22 mouse cellular contexts compared by ENCODE assay signal in genomic region chr9:116064774-116065173, GRCm38 (mm10).
DNase-seq lines count a peak whose midpoint lies in the region; ATAC-seq and TF ChIP-seq lines count a peak whose summit lies in the region.
"Had no signal": no experiment of that assay in that cellular context is flagged by ENCODE, and none has a peak within 500 bp of the region (broad histone marks: within the 10 kb centered on the region; RNA-seq: fewer than 3 reads in every experiment).

No protein-coding gene starts in this region.

- TF ChIP-seq CTCF in testis, adult 2 months (IDR thresholded peaks at IDR 0.05; ENCODE audit: control insufficient read depth, insufficient read depth, insufficient replicate concordance, low read depth, low read length), result no peak

- no peaks in the 10 kb centered on the region for H3K9me3 ChIP-seq in midbrain, embryonic 11.5 days (ENCODE audit: control insufficient read depth, low read length)
- H3K9me3 ChIP-seq in midbrain, embryonic 13.5 days, result no peaks in the 10 kb centered on the region; the same call in 1 of the 2 replicates
- H3K9me3 ChIP-seq: embryonic facial prominence, embryonic 13.5 days; embryonic facial prominence, embryonic 15.5 days; forebrain, embryonic 10.5 days; forebrain, embryonic 12.5 days had no signal

- WGBS in midbrain, embryonic 11.5 days, result 93% methylated on average over 17 of the region's 17 CpGs
- WGBS in midbrain, embryonic 13.5 days, result 91% methylated on average over 17 of the region's 17 CpGs

- no peak overlapping the region for H3K9ac ChIP-seq in midbrain, embryonic 11.5 days (ENCODE audit: low read length)
- H3K9ac ChIP-seq in midbrain, embryonic 13.5 days (replicated peaks), result no peak overlapping the region
- H3K9ac ChIP-seq: embryonic facial prominence, embryonic 13.5 days; embryonic facial prominence, embryonic 15.5 days; forebrain, embryonic 12.5 days had no signal

- no peaks in the 10 kb centered on the region for H3K27me3 ChIP-seq in midbrain, embryonic 11.5 days (ENCODE audit: control insufficient read depth, insufficient read depth, low read length)
- no peaks in the 10 kb centered on the region for H3K27me3 ChIP-seq in midbrain, embryonic 13.5 days
- no peaks in the 10 kb centered on the region for H3K27me3 ChIP-seq in testis, adult 2 months (ENCODE audit: control insufficient read depth, insufficient read depth, low read length)
- H3K27me3 ChIP-seq: embryonic facial prominence, embryonic 13.5 days; embryonic facial prominence, embryonic 15.5 days; forebrain, embryonic 12.5 days had no signal

- peak; percentile 8 for DNase-seq in midbrain, embryonic 11.5 days (ENCODE audit: low spot score, missing footprints)
- no peak for DNase-seq in testis, postnatal 10 days (ENCODE audit: low spot score)
- DNase-seq in layer of hippocampus, postnatal 25 days (ENCODE audit: extremely low spot score in 1 of 2, low spot score in 1 of 2), result no peak
- DNase-seq: adrenal gland, adult 2 months; adrenal gland, postnatal 10 days; adrenal gland, postnatal 25 days; cerebellum, adult 11 months; cerebellum, adult 18-20 months; cerebellum, adult 8-10 months; cerebellum, adult 9-11 months; cerebellum, postnatal 14 days; cerebellum, postnatal 36 days; embryo, embryonic 11 days had no signal

- no peaks in the 10 kb centered on the region for H3K4me1 ChIP-seq in midbrain, embryonic 11.5 days (ENCODE audit: control insufficient read depth, insufficient read depth, low read length)
- no peaks in the 10 kb centered on the region; the same call in 1 of the 2 replicates for H3K4me1 ChIP-seq in midbrain, embryonic 13.5 days (replicated peaks)
- peaks cover 2% of the 10 kb centered on the region; the same call in 1 of the 2 replicates for H3K4me1 ChIP-seq in testis, adult 2 months (ENCODE audit: control insufficient read depth, insufficient read depth, low read length)
- H3K4me1 ChIP-seq: embryonic facial prominence, embryonic 15.5 days; forebrain, embryonic 10.5 days; forebrain, embryonic 12.5 days had no signal

- no peak overlapping the region for H3K27ac ChIP-seq in midbrain, embryonic 11.5 days (ENCODE audit: low read depth, low read length)
- no peak overlapping the region for H3K27ac ChIP-seq in midbrain, embryonic 13.5 days
- no peak overlapping the region for H3K27ac ChIP-seq in testis, adult 2 months (ENCODE audit: control insufficient read depth, insufficient read depth, low read depth, low read length)
- H3K27ac ChIP-seq: embryonic facial prominence, embryonic 13.5 days; embryonic facial prominence, embryonic 15.5 days; forebrain, embryonic 10.5 days; forebrain, embryonic 12.5 days had no signal

- no peak overlapping the region for H3K4me3 ChIP-seq in midbrain, embryonic 11.5 days (ENCODE audit: low read depth, low read length)
- H3K4me3 ChIP-seq in midbrain, embryonic 13.5 days (replicated peaks), result no peak overlapping the region
- peak overlapping the region; percentile 70 for H3K4me3 ChIP-seq in testis, adult 2 months (ENCODE audit: control insufficient read depth, low read depth, low read length)
- H3K4me3 ChIP-seq: embryonic facial prominence, embryonic 13.5 days; embryonic facial prominence, embryonic 15.5 days; erythroblast, embryonic 14.5 days; forebrain, embryonic 10.5 days; forebrain, embryonic 12.5 days had no signal

- no peaks in the 10 kb centered on the region for H3K36me3 ChIP-seq in midbrain, embryonic 11.5 days (ENCODE audit: control insufficient read depth, insufficient read depth, low read length)
- H3K36me3 ChIP-seq in midbrain, embryonic 13.5 days, result no peaks in the 10 kb centered on the region
- no peaks in the 10 kb centered on the region for H3K36me3 ChIP-seq in testis, adult 2 months (ENCODE audit: control insufficient read depth, insufficient read depth, low read length)
- H3K36me3 ChIP-seq: embryonic facial prominence, embryonic 13.5 days; embryonic facial prominence, embryonic 15.5 days; forebrain, embryonic 10.5 days; forebrain, embryonic 12.5 days had no signal

- ATAC-seq in midbrain, embryonic 11.5 days (ENCODE audit: low FRiP score), result no peak
- ATAC-seq in midbrain, embryonic 13.5 days, result no peak
- ATAC-seq: forebrain, embryonic 14.5 days; forebrain, embryonic 16.5 days had no signal

- peak; percentile 76; the same call in 1 of the 2 replicates for TF ChIP-seq POLR2A in testis, adult 2 months (IDR thresholded peaks at IDR 0.05; ENCODE audit: control insufficient read depth, low read depth, low read length)

- H3K4me2 ChIP-seq in midbrain, embryonic 11.5 days, result no peak overlapping the region
- no peak overlapping the region for H3K4me2 ChIP-seq in midbrain, embryonic 13.5 days (replicated peaks)
- H3K4me2 ChIP-seq: embryonic facial prominence, embryonic 13.5 days; embryonic facial prominence, embryonic 15.5 days; forebrain, embryonic 12.5 days had no signal
